Mouse (Mus musculus): ENCODE measurements around the gene Fosl1. TPM values are rescaled to one million over a fixed set of nuclear protein-coding genes. Genes with fewer than 3 reads are reported as not detected.

Gene Fosl1
- polyA plus RNA-seq, 1 experiment from 2014 or later, result not detected

DNA sequence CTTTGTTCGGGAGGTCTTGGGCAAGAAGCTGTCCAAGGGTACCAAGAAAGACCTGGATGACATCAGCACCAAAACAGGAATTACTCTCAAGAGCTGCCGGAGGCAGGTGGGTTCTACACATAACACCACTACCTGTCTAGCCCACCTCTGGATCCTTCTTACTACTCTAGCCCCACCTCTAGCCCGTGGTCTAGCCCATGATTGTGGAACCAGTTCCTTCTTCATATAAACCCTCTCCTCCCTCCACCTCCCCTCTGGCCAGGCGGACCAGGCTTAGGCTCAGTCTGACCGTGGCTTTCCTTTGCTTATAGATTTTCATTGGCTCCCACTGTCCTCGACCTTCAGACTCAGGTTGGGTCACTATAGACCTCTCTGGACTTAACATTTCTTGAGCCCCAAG lies 14.1 kb downstream of the Fosl1 start:
- Histone ChIP-seq H3K36me3 (peaks cover 41% of the 10 kb centered on the region), H3K27me3 (replicated peaks) (0 out of 2 replicates have a peak, but pooled peaks cover 5% of the 10 kb centered on the region), H3K4me3 (peak overlapping the region; percentile 81), H3K27ac (0 out of 2 replicates have a peak overlapping the region, but pooled peaks have one; percentile 2), H3K9me3 (replicated peaks) (no peaks in the 10 kb centered on the region), H3K9ac (peak overlapping the region; percentile 82; the same call in 1 of the 2 replicates), H3K4me1 (peaks cover 34% of the 10 kb centered on the region), H3K4me2 (peak overlapping the region; percentile 90)
- ATAC-seq, result no peak
- 74% methylated on average over 6 of the region's 6 CpGs for WGBS (ENCODE audit: insufficient replicate concordance)

DNA sequence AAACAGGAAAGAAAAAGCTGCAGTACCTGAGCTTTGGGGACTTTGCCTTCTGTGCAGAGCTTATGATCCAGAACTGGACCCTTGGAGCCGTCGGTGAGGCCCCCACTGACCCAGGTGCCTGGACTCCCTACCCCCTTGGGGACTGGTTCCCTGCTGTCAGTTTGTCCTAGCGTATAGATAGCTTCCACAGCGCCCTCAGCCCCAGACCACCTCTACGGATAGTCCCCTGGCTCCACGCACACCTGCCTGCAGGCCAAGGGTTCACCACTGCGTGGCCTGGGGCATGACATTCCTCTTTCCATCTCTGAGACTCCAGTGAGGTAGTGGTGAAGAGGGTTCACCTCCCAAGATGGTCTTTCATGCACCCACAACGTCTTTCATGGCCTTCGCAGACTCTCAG lies 15.9 kb downstream of the Fosl1 start:
- Histone ChIP-seq H3K27ac (no peak overlapping the region), H3K9me3 (replicated peaks) (no peaks in the 10 kb centered on the region), H3K4me1 (peaks cover 24% of the 10 kb centered on the region), H3K27me3 (replicated peaks) (0 out of 2 replicates have a peak, but pooled peaks cover 5% of the 10 kb centered on the region), H3K36me3 (peaks cover 52% of the 10 kb centered on the region), H3K4me3 (no peak overlapping the region), H3K4me2 (no peak overlapping the region), H3K9ac (no peak overlapping the region)
- ATAC-seq, result no peak
- WGBS (ENCODE audit: insufficient replicate concordance), result 83% methylated on average over 9 of the region's 9 CpGs

DNA sequence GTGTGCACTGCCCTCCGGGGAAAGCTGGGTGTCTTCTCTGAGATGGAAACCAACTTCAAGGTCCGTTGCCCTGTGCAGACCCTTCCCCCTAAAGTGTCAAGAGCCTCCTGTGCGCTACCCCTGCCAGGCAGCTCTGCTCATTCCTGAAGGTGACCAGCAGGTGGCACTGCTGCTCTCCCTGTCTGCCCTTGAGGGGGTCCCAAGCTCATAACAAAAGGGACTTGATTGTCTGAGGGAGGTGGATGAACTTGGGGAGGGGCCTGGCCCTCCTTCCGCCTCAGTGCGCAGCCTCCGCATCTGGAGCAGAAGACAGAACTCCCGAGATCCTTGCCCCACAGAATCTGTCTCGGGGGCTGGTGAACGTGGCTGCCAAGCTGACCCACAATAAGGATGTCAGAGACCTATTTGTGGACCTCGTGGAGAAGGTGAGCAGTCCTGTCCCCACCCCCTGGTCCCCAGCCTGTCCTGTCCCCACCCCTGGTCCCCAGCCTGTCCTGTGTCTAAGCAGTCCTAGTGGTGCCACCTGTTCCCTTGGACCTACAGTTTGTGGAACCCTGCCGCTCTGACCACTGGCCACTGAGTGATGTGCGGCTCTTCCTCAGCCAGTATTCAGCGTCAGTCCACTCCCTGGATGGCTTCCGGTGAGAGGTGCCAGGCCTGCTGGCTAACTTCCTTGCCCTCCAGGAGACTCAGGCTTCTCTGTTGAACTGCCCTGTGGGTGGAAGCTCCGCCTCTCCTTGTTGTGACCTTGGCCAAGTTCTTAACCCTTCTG lies 16.6 kb downstream of the Fosl1 start:
- 60% methylated on average over 15 of the region's 15 CpGs for WGBS (ENCODE audit: insufficient replicate concordance)
- Histone ChIP-seq H3K27me3 (replicated peaks) (0 out of 2 replicates have a peak, but pooled peaks cover 3% of the 10 kb centered on the region), H3K9me3 (replicated peaks) (no peaks in the 10 kb centered on the region), H3K9ac (no peak overlapping the region; the same call in 1 of the 2 replicates), H3K36me3 (peaks cover 52% of the 10 kb centered on the region), H3K4me2 (no peak overlapping the region), H3K27ac (no peak overlapping the region), H3K4me1 (peaks cover 24% of the 10 kb centered on the region), H3K4me3 (no peak overlapping the region)
- ATAC-seq, result no peak

DNA sequence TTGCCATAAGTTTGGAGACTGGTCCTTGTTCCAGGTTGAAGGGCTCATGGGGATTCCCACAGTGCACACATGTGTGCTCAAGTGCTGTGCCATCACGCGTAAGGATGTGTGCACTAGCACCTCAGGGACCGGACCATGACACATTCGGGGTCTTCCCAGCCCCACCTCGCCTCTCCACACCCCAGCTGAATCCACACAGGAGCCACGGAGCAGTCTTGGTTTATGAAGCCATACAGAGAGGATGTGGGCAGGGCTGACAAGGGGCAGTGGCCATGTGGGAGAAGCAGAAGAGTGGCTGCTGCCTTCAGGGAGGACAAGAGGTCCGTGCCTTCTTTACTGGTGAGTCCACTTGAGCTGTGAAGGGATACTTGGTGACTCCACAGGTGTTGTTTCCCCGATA lies 17.7 kb downstream of the Fosl1 start:
- Histone ChIP-seq H3K4me2 (no peak overlapping the region), H3K27me3 (replicated peaks) (no peaks in the 10 kb centered on the region), H3K9ac (no peak overlapping the region), H3K4me3 (no peak overlapping the region), H3K9me3 (replicated peaks) (no peaks in the 10 kb centered on the region), H3K4me1 (peaks cover 17% of the 10 kb centered on the region), H3K36me3 (peaks cover 52% of the 10 kb centered on the region), H3K27ac (no peak overlapping the region)
- WGBS (ENCODE audit: insufficient replicate concordance), result 88% methylated on average over 8 of the region's 8 CpGs
- ATAC-seq, result no peak

GRCm38 (mm10) chr19:5466916-5467500 lies 19.7 kb downstream of the Fosl1 start:
- no peak for ATAC-seq
- Histone ChIP-seq H3K9me3 (replicated peaks) (no peaks in the 10 kb centered on the region), H3K36me3 (peaks cover 52% of the 10 kb centered on the region), H3K27me3 (replicated peaks) (no peaks in the 10 kb centered on the region), H3K4me2 (no peak overlapping the region), H3K9ac (no peak overlapping the region), H3K27ac (no peak overlapping the region), H3K4me3 (no peak overlapping the region), H3K4me1 (peaks cover 5% of the 10 kb centered on the region)
- WGBS (ENCODE audit: insufficient replicate concordance), result 76% methylated on average over 6 of the region's 6 CpGs

GRCm38 (mm10) chr19:5468374-5468773 lies 21.0 kb downstream of the Fosl1 start, which contains the start of gene Ctsw:
TSS of gene Ctsw (minus strand) at chr19:5468507.
- no peak for ATAC-seq
- Histone ChIP-seq H3K9ac (no peak within 1 kb of the TSS), H3K9me3 (replicated peaks) (no peaks in the 10 kb centered on the region), H3K27ac (no peak within 1 kb of the TSS), H3K36me3 (peaks cover 41% of the 10 kb centered on the region), H3K4me1 (peaks cover 9% of the 10 kb centered on the region), H3K4me3 (no peak within 1 kb of the TSS), H3K27me3 (replicated peaks) (peaks cover 4% of the 10 kb centered on the region; the same call in 1 of the 2 replicates), H3K4me2 (no peak within 1 kb of the TSS)
- 39% methylated on average over 5 of the region's 5 CpGs for WGBS (ENCODE audit: insufficient replicate concordance)

DNA sequence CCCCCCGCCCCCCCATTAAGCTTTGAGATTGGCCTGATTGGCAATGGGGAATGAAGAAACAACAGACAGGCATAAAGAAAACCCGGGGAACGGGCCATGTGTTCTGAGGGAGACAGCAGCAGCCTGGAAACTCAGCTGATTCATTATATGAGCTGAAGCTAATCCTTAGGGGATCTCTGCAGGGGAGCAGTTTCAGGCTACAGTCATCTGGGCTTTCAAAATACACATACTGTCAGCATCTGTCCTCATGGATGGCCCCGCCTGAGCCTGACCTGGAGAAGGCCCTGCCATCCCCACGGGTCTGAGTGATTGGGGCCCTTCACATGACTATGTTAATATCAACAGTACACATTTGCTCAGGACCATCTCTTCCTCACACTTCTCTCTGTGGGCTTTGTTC lies 24.5 kb downstream of the Fosl1 start:
- Histone ChIP-seq H3K4me1 (peaks cover 36% of the 10 kb centered on the region), H3K4me2 (no peak overlapping the region), H3K4me3 (no peak overlapping the region), H3K36me3 (peaks cover 6% of the 10 kb centered on the region), H3K27ac (no peak overlapping the region), H3K9me3 (replicated peaks) (no peaks in the 10 kb centered on the region), H3K27me3 (replicated peaks) (peaks cover 31% of the 10 kb centered on the region), H3K9ac (no peak overlapping the region)
- WGBS (ENCODE audit: insufficient replicate concordance), result 73% methylated on average over 5 of the region's 5 CpGs
- no peak for ATAC-seq

GRCm38 (mm10) chr19:5472857-5473256 lies 25.5 kb downstream of the Fosl1 start:
- ATAC-seq, result no peak
- Histone ChIP-seq H3K9ac (no peak overlapping the region), H3K36me3 (no peaks in the 10 kb centered on the region), H3K27ac (no peak overlapping the region), H3K4me1 (peaks cover 36% of the 10 kb centered on the region), H3K4me3 (no peak overlapping the region), H3K9me3 (replicated peaks) (no peaks in the 10 kb centered on the region), H3K27me3 (replicated peaks) (peaks cover 31% of the 10 kb centered on the region), H3K4me2 (0 out of 2 replicates have a peak overlapping the region, but pooled peaks have one; percentile 88)
- 58% methylated on average over 3 of the region's 3 CpGs for WGBS (ENCODE audit: insufficient replicate concordance)

- Histone ChIP-seq H3K4me1 (peaks cover 31% of the 10 kb centered on the region), H3K9ac (peak within 1 kb of the TSS; percentile 67), H3K27me3 (replicated peaks) (peaks cover 31% of the 10 kb centered on the region), H3K36me3 (0 out of 2 replicates have a peak, but pooled peaks cover 5% of the 10 kb centered on the region), H3K9me3 (replicated peaks) (no peaks in the 10 kb centered on the region), H3K27ac (peak within 1 kb of the TSS; percentile 65), H3K4me3 (peak within 1 kb of the TSS; percentile 61), H3K4me2 (peak within 1 kb of the TSS; percentile 88)
- peak; percentile 70 for ATAC-seq
- WGBS (ENCODE audit: insufficient replicate concordance), result 2% methylated on average over 22 of the region's 22 CpGs
Measured at GRCm38 (mm10) chr19:5473720-5474119, 26.4 kb downstream of the Fosl1 start, which contains the start of gene Efemp2. TSS of gene Efemp2 (plus strand) at chr19:5473954.

GRCm38 (mm10) chr19:5474281-5475068 lies 27.1 kb downstream of the Fosl1 start:
- H3K27me3 ChIP-seq (replicated peaks), result peaks cover 31% of the 10 kb centered on the region
- H3K4me1 ChIP-seq, result peaks cover 31% of the 10 kb centered on the region
- WGBS (ENCODE audit: insufficient replicate concordance), result 2% methylated on average over 58 of the region's 68 CpGs
- H3K36me3 ChIP-seq, result 0 out of 2 replicates have a peak, but pooled peaks cover 5% of the 10 kb centered on the region
- H3K9ac ChIP-seq, result peak overlapping the region; percentile 67
- peak overlapping the region; percentile 65 for H3K27ac ChIP-seq
- ATAC-seq, result no peak
- H3K9me3 ChIP-seq (replicated peaks), result no peaks in the 10 kb centered on the region
- H3K4me3 ChIP-seq, result peak overlapping the region; percentile 61
- peak overlapping the region; percentile 88 for H3K4me2 ChIP-seq

DNA sequence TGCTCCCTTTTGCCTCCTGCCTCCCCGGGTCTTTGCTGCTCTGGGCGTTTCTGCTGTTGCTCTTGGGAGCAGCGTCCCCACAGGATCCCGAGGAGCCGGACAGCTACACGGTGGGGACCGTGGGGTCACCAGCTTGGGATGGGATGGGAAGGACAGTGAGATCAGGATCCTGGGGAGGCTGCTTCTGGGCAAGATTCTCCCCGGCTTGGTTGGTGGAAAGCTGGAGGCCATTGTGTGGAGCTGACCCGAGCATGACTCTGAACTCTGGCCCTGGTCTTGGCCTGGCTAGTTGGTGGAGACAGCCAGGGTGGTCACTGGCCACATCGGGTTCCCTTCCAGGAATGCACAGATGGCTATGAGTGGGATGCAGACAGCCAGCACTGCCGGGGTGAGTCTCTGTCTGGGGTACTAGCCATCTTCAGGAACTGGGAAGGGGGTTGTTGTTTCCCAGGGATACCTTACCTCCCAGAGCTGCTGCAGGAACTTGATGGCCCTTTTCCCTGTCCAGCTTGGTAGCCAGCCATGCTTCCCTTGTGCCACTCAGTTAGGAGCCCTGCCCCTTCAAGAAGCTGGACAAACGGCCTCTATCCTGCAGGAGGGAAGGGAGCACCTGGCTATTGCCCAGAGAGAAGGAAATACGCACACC lies 27.8 kb downstream of the Fosl1 start:
- Histone ChIP-seq H3K4me3 (peak overlapping the region; percentile 61), H3K27me3 (replicated peaks) (peaks cover 31% of the 10 kb centered on the region), H3K4me1 (peaks cover 31% of the 10 kb centered on the region), H3K9ac (peak overlapping the region; percentile 67), H3K9me3 (replicated peaks) (no peaks in the 10 kb centered on the region), H3K4me2 (peak overlapping the region; percentile 88), H3K36me3 (0 out of 2 replicates have a peak, but pooled peaks cover 5% of the 10 kb centered on the region), H3K27ac (peak overlapping the region; percentile 65)
- no peak; the same call in 1 of the 2 replicates for ATAC-seq
- 42% methylated on average over 13 of the region's 13 CpGs for WGBS (ENCODE audit: insufficient replicate concordance)

All from liver, embryonic 12.5 days (tissue).